Mouse (Mus musculus) olfactory bulb, adult 2 months (tissue): ENCODE measurements at regions not wholly inside any gene's neighbourhood (a gene's known extent, or its start where the extent isn't known, plus 50 kb on each side); places are given as distances from the start of the nearest gene placed in this dataset.

Experiments
- CTCF ChIP-seq: fragments of 200-500 bp; IDR thresholded peaks from 2 replicates; pipeline ENCODE4 v1.5.1; 2012; ENCODE audit warnings: low read depth, mild to moderate bottlenecking, low read length, moderate library complexity; ENCODE audit not compliant: insufficient read depth
- POLR2A ChIP-seq: fragments of 200-500 bp; IDR thresholded peaks from 2 replicates; pipeline ENCODE4 v1.6.1; 2012; ENCODE audit warnings: mild to moderate bottlenecking, low read depth, low read length, moderate library complexity; ENCODE audit not compliant: insufficient read depth

DNA sequence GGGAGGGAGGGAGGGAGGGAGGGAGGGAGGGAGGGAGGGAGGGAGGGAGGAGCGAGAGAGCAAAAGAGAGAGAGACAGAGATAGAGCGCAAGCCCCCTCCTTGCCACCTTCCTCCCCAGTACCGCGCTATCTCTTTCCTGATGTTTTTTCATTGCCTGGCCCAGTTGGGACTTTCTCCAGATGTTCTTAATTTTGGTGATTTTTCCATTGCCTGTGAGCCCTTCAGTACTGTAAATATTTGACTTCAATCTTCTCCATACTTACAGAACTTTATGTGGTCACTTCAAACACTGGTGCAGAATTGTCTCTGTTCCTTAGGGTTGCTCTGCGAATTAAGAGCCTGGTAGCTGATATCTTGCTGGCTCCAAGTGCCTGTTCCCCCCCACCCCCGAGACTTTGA, 50.1 kb upstream of the Cops8 start:
- TF ChIP-seq CTCF (no peak), POLR2A (no peak)
